Mouse (Mus musculus): Measurements from ENCODE around the gene Zswim3.

- TF ChIP-seq CTCF (IDR thresholded peaks at IDR 0.05; ENCODE audit: borderline replicate concordance, control insufficient read depth, extremely low read depth, insufficient read depth, low read length, poor library complexity) (no peak; the same call in 1 of the 2 replicates), POLR2A (IDR thresholded peaks at IDR 0.05; ENCODE audit: control insufficient read depth, extremely low read depth, insufficient read depth, low read length, poor library complexity) (0 out of 2 replicates have a peak, but pooled peaks have one; percentile 6)
These were observed 18.3 kb downstream of the Zswim3 start for GRCm38 (mm10) chr2:164823181-164823585.
